Mouse (Mus musculus): ENCODE data around the gene Ndufv1. TPM values are rescaled to one million over a fixed set of nuclear protein-coding genes. Genes with fewer than 3 reads are reported as not detected.
"Not testable (repeated sequence)": the region's sequence is repeated elsewhere in the genome, so short reads cannot be mapped to it uniquely, and the experiment has no call there.

The Ndufv1 gene
- polyA plus RNA-seq, 1 experiment from 2014 or later, result 552 TPM

GRCm38 (mm10) chr19:4049069-4049468 lies 36.5 kb upstream of the Ndufv1 start:
- not testable (repeated sequence) for H3K36me3 ChIP-seq (ENCODE audit: control insufficient read depth, insufficient read depth, low read length); H3K4me1 ChIP-seq (ENCODE audit: control insufficient read depth in 2 of 2, insufficient read depth in 2 of 2, low read length in 2 of 2); H3K9ac ChIP-seq (ENCODE audit: low read length); H3K4me3 ChIP-seq (ENCODE audit: control insufficient read depth in 1 of 2, insufficient read depth in 1 of 2, low read depth in 1 of 2, low read length in 2 of 2); H3K9me3 ChIP-seq (ENCODE audit: control insufficient read depth, low read length); H3K27me3 ChIP-seq (ENCODE audit: control insufficient read depth, insufficient read depth, low read length); ATAC-seq (ENCODE audit: insufficient number of reproducible peaks, insufficient read depth, low FRiP score, low read depth); H3K4me2 ChIP-seq (ENCODE audit: low read length); H3K27ac ChIP-seq (replicated peaks in 1 of 2; ENCODE audit: control insufficient read depth in 1 of 2, insufficient read depth in 1 of 2, low read depth in 2 of 2, low read length in 2 of 2)
- WGBS, result 84% methylated on average over 5 of the region's 5 CpGs

GRCm38 (mm10) chr19:4047859-4048258 lies 35.3 kb upstream of the Ndufv1 start:
- H3K4me1 ChIP-seq (ENCODE audit: control insufficient read depth in 2 of 2, insufficient read depth in 2 of 2, low read length in 2 of 2), result peaks cover 0 to 5% of the 10 kb centered on the region in 2 experiments; a peak in 1 of 4 replicates
- no peaks in the 10 kb centered on the region for H3K9me3 ChIP-seq (ENCODE audit: control insufficient read depth, low read length)
- no peak overlapping the region for H3K9ac ChIP-seq (ENCODE audit: low read length)
- WGBS, result 19% methylated on average over 4 of the region's 4 CpGs
- H3K27me3 ChIP-seq (ENCODE audit: control insufficient read depth, insufficient read depth, low read length), result no peaks in the 10 kb centered on the region
- ATAC-seq (ENCODE audit: insufficient number of reproducible peaks, insufficient read depth, low FRiP score, low read depth), result no peak
- no peak overlapping the region for H3K27ac ChIP-seq (replicated peaks in 1 of 2; ENCODE audit: control insufficient read depth in 1 of 2, insufficient read depth in 1 of 2, low read depth in 2 of 2, low read length in 2 of 2)
- H3K4me3 ChIP-seq (ENCODE audit: control insufficient read depth in 1 of 2, insufficient read depth in 1 of 2, low read depth in 1 of 2, low read length in 2 of 2), result no peak overlapping the region
- H3K36me3 ChIP-seq (ENCODE audit: control insufficient read depth, insufficient read depth, low read length), result no peaks in the 10 kb centered on the region
- no peak overlapping the region for H3K4me2 ChIP-seq (ENCODE audit: low read length)

GRCm38 (mm10) chr19:4046866-4047254 lies 34.3 kb upstream of the Ndufv1 start:
- no peak for ATAC-seq (ENCODE audit: insufficient number of reproducible peaks, insufficient read depth, low FRiP score, low read depth)
- Histone ChIP-seq H3K36me3 (ENCODE audit: control insufficient read depth, insufficient read depth, low read length) (no peaks in the 10 kb centered on the region), H3K9ac (ENCODE audit: low read length) (no peak overlapping the region), H3K4me1 (ENCODE audit: control insufficient read depth in 2 of 2, insufficient read depth in 2 of 2, low read length in 2 of 2) (peaks cover 0 to 5% of the 10 kb centered on the region in 2 experiments; a peak in 1 of 4 replicates), H3K4me3 (ENCODE audit: control insufficient read depth in 1 of 2, insufficient read depth in 1 of 2, low read depth in 1 of 2, low read length in 2 of 2) (no peak overlapping the region), H3K4me2 (ENCODE audit: low read length) (no peak overlapping the region), H3K27me3 (ENCODE audit: control insufficient read depth, insufficient read depth, low read length) (no peaks in the 10 kb centered on the region), H3K27ac (replicated peaks in 1 of 2; ENCODE audit: control insufficient read depth in 1 of 2, insufficient read depth in 1 of 2, low read depth in 2 of 2, low read length in 2 of 2) (no peak overlapping the region), H3K9me3 (ENCODE audit: control insufficient read depth, low read length) (no peaks in the 10 kb centered on the region)
- 83% methylated on average over 8 of the region's 8 CpGs for WGBS

GRCm38 (mm10) chr19:4045966-4046865 lies 33.6 kb upstream of the Ndufv1 start, which contains the start of gene Gstp2:
TSS of gene Gstp2 (minus strand) at chr19:4046023.
- Histone ChIP-seq H3K27me3 (ENCODE audit: control insufficient read depth, insufficient read depth, low read length) (no peaks in the 10 kb centered on the region), H3K4me1 (ENCODE audit: control insufficient read depth in 2 of 2, insufficient read depth in 2 of 2, low read length in 2 of 2) (peaks cover 0 to 5% of the 10 kb centered on the region in 2 experiments; a peak in 1 of 4 replicates), H3K9me3 (ENCODE audit: control insufficient read depth, low read length) (no peaks in the 10 kb centered on the region), H3K27ac (replicated peaks in 1 of 2; ENCODE audit: control insufficient read depth in 1 of 2, insufficient read depth in 1 of 2, low read depth in 2 of 2, low read length in 2 of 2) (0 out of 4 replicates have a peak within 1 kb of the TSS, but pooled peaks of 1 of the 2 experiments have one; percentile 32), H3K4me3 (ENCODE audit: control insufficient read depth in 1 of 2, insufficient read depth in 1 of 2, low read depth in 1 of 2, low read length in 2 of 2) (no peak within 1 kb of the TSS), H3K4me2 (ENCODE audit: low read length) (peak within 1 kb of the TSS; percentile 27), H3K9ac (ENCODE audit: low read length) (no peak within 1 kb of the TSS), H3K36me3 (ENCODE audit: control insufficient read depth, insufficient read depth, low read length) (no peaks in the 10 kb centered on the region)
- ATAC-seq (ENCODE audit: insufficient number of reproducible peaks, insufficient read depth, low FRiP score, low read depth), result peak; percentile 39; the same call in 1 of the 2 replicates
- WGBS, result 45% methylated on average over 16 of the region's 16 CpGs

- ATAC-seq (ENCODE audit: insufficient number of reproducible peaks, insufficient read depth, low FRiP score, low read depth); H3K4me3 ChIP-seq (ENCODE audit: control insufficient read depth in 1 of 2, insufficient read depth in 1 of 2, low read depth in 1 of 2, low read length in 2 of 2); H3K9ac ChIP-seq (ENCODE audit: low read length); H3K27ac ChIP-seq (replicated peaks in 1 of 2; ENCODE audit: control insufficient read depth in 1 of 2, insufficient read depth in 1 of 2, low read depth in 2 of 2, low read length in 2 of 2); H3K4me1 ChIP-seq (ENCODE audit: control insufficient read depth in 2 of 2, insufficient read depth in 2 of 2, low read length in 2 of 2); H3K9me3 ChIP-seq (ENCODE audit: control insufficient read depth, low read length); H3K4me2 ChIP-seq (ENCODE audit: low read length); H3K27me3 ChIP-seq (ENCODE audit: control insufficient read depth, insufficient read depth, low read length); H3K36me3 ChIP-seq (ENCODE audit: control insufficient read depth, insufficient read depth, low read length): not testable (repeated sequence)
- WGBS, result 79% methylated on average over 5 of the region's 5 CpGs
Observed at GRCm38 (mm10) chr19:4044109-4044508, 31.5 kb upstream of the Ndufv1 start.

- Histone ChIP-seq H3K4me2 (ENCODE audit: low read length) (no peak overlapping the region), H3K36me3 (ENCODE audit: control insufficient read depth, insufficient read depth, low read length) (no peaks in the 10 kb centered on the region), H3K9ac (ENCODE audit: low read length) (no peak overlapping the region), H3K27ac (replicated peaks in 1 of 2; ENCODE audit: control insufficient read depth in 1 of 2, insufficient read depth in 1 of 2, low read depth in 2 of 2, low read length in 2 of 2) (no peak overlapping the region), H3K9me3 (ENCODE audit: control insufficient read depth, low read length) (no peaks in the 10 kb centered on the region), H3K4me3 (ENCODE audit: control insufficient read depth in 1 of 2, insufficient read depth in 1 of 2, low read depth in 1 of 2, low read length in 2 of 2) (no peak overlapping the region), H3K4me1 (ENCODE audit: control insufficient read depth in 2 of 2, insufficient read depth in 2 of 2, low read length in 2 of 2) (peaks cover 3 to 8% of the 10 kb centered on the region in 2 experiments), H3K27me3 (ENCODE audit: control insufficient read depth, insufficient read depth, low read length) (no peaks in the 10 kb centered on the region)
- WGBS, result 49% methylated on average over 14 of the region's 14 CpGs
- 0 out of 2 replicates have a peak, but pooled peaks have one; percentile 4 for ATAC-seq (ENCODE audit: insufficient number of reproducible peaks, insufficient read depth, low FRiP score, low read depth)
Observed at GRCm38 (mm10) chr19:4042124-4042523, 29.5 kb upstream of the Ndufv1 start.

- H3K4me3 ChIP-seq (ENCODE audit: control insufficient read depth in 1 of 2, insufficient read depth in 1 of 2, low read depth in 1 of 2, low read length in 2 of 2); ATAC-seq (ENCODE audit: insufficient number of reproducible peaks, insufficient read depth, low FRiP score, low read depth); H3K4me2 ChIP-seq (ENCODE audit: low read length); H3K9ac ChIP-seq (ENCODE audit: low read length); H3K27ac ChIP-seq (replicated peaks in 1 of 2; ENCODE audit: control insufficient read depth in 1 of 2, insufficient read depth in 1 of 2, low read depth in 2 of 2, low read length in 2 of 2); H3K36me3 ChIP-seq (ENCODE audit: control insufficient read depth, insufficient read depth, low read length); H3K27me3 ChIP-seq (ENCODE audit: control insufficient read depth, insufficient read depth, low read length); H3K9me3 ChIP-seq (ENCODE audit: control insufficient read depth, low read length): not testable (repeated sequence)
- H3K4me1 ChIP-seq (ENCODE audit: control insufficient read depth in 2 of 2, insufficient read depth in 2 of 2, low read length in 2 of 2), result peaks cover 3 to 11% of the 10 kb centered on the region in 2 experiments
- WGBS, result 86% methylated on average over 3 of the region's 4 CpGs
Observed at GRCm38 (mm10) chr19:4041500-4041899, 28.9 kb upstream of the Ndufv1 start.

Measured in heart, embryonic 14.5 days (tissue).